Mouse (Mus musculus): ENCODE measurements around the gene Gm20747.
"Not testable (repeated sequence)": the region's sequence is repeated elsewhere in the genome, so short reads cannot be mapped to it uniquely, and the experiment has no call there.

Gene Gm20747

DNA sequence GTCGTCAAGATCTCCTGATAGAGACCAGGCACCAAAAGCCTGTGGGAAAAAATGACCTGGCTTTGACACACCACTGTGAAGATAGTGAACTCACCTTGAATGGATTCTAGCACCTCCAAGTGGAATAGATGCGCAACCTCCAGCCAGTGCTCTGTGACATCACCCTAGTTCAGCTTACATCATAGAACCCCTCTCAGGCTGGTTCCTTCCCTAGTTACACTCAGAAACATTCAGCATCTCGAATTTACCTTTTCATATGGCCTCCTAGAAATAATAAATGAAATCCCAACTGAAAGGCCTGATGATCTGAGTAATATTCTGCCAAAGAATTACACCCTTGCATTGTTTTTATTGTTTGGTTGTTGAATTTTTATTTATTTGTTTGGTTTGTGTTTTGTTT, at the start of gene Gm20747:
Gm20747 (minus strand) TSS at position 101 of the 400 bp plus-strand sequence.
- not testable (repeated sequence) for DNase-seq (ENCODE audit: low spot score in 2 of 2)

Data from heart, adult 9 months (tissue).